Mouse (Mus musculus) cerebellum, adult 11-12 months (tissue): ENCODE data around the gene Kmt2d.
"Not testable (repeated sequence)": the region's sequence is repeated elsewhere in the genome, so short reads cannot be mapped to it uniquely, and the experiment has no call there.

Source experiments
- DNase-seq: peaks from one replicate; pipeline ENCODE4 v3.0.0; 2022

Gene Kmt2d

GRCm38 (mm10) chr15:98871070-98871915 is at the start of gene Kmt2d:
Gene Kmt2d (minus strand): TSS chr15:98871204.
- DNase-seq: no peak

- DNase-seq: not testable (repeated sequence)
Measured at GRCm38 (mm10) chr15:98918499-98918895, 47.5 kb upstream of the Kmt2d start.

- peak; percentile 99 for DNase-seq
Measured at GRCm38 (mm10) chr15:98917538-98918498, 46.8 kb upstream of the Kmt2d start, which contains the start of gene Lmbr1l. Gene Lmbr1l (minus strand): TSS chr15:98918231.

GRCm38 (mm10) chr15:98917091-98917490 is 46.1 kb upstream of the Kmt2d start:
- DNase-seq: no peak

GRCm38 (mm10) chr15:98916016-98916415 is 45.0 kb upstream of the Kmt2d start:
- no peak for DNase-seq

GRCm38 (mm10) chr15:98914903-98915302 is 43.9 kb upstream of the Kmt2d start:
- DNase-seq: no peak

- no peak for DNase-seq
Measured at GRCm38 (mm10) chr15:98904692-98905091, 33.7 kb upstream of the Kmt2d start.

GRCm38 (mm10) chr15:98902600-98902999 is 31.6 kb upstream of the Kmt2d start:
- DNase-seq: no peak

GRCm38 (mm10) chr15:98901530-98901929 is 30.5 kb upstream of the Kmt2d start:
- DNase-seq: no peak

GRCm38 (mm10) chr15:98897928-98898800 is 27.2 kb upstream of the Kmt2d start, which contains the start of gene Dhh:
Gene Dhh (minus strand): TSS chr15:98898540.
- DNase-seq: no peak

GRCm38 (mm10) chr15:98897495-98897894 is 26.5 kb upstream of the Kmt2d start:
- DNase-seq: no peak

GRCm38 (mm10) chr15:98895635-98896589 is 24.9 kb upstream of the Kmt2d start:
- no peak for DNase-seq

- no peak for DNase-seq
Measured at GRCm38 (mm10) chr15:98894746-98895634, 24.0 kb upstream of the Kmt2d start.

- peak; percentile 42 for DNase-seq
Measured at GRCm38 (mm10) chr15:98893940-98894745, 23.1 kb upstream of the Kmt2d start, which contains the start of gene Rhebl1. Gene Rhebl1 (minus strand): TSS chr15:98894540.

- DNase-seq: no peak
Measured at GRCm38 (mm10) chr15:98893036-98893435, 22.0 kb upstream of the Kmt2d start.

GRCm38 (mm10) chr15:98891907-98892606 is 21.1 kb upstream of the Kmt2d start:
- DNase-seq: peak; percentile 73

GRCm38 (mm10) chr15:98891198-98891742 is 20.3 kb upstream of the Kmt2d start:
- peak; percentile 28 for DNase-seq

- no peak for DNase-seq
Measured at GRCm38 (mm10) chr15:98887526-98887925, 16.5 kb upstream of the Kmt2d start.
